Mouse (Mus musculus): ENCODE results near the gene Samd9l.
"Not testable (repeated sequence)": the region's sequence is repeated elsewhere in the genome, so short reads cannot be mapped to it uniquely, and the experiment has no call there.

Gene Samd9l

DNA sequence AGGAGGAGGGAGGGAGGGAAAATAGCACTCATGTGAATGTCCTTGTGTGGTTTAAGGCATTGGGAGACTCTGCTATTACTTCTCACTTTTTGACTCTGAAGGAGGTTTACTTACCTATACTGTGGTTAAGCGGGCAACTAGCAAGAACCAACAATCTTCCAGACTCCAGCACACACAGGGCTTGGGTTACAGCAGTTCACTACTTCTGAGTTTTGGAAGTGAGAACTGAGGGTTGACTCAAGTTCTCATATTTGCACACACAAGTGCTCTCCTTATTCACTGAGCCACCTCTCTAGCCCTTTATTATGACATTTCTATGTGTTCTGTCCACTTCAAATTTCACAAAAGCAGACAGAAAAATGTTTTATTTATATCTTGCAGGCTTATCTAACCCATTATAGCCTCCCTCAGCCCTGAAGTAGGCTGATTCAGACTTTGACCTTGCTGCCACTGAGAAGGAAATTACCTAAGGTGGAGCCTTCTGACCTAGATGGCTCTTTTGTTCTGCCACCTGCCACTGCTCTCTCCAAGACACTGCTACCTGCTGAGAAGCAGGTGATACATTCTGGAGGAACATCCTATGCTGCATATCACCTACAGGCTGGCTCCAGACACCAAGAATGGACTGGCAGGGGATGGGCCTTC, 55.6 kb downstream of the Samd9l start:
- not testable (repeated sequence) for DNase-seq (ENCODE audit: low spot score)

DNA sequence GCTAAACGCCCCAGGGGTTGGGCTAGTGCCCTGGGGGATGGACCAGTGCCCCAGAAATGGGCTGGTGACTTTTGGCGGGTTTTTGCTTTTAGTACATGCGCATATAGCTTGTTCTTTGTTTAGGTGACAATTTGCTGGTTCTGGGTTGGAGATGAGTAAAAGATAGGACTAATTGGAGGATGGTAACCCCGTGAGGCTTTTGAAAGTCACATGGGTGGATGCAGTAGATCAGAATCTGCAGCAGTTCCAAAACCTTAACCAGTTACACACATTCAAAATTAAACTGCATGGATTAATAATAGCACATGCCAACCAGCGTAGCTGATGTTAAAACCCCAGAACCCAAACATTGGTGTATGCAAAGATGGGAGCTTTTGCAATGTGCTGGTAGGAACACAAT, 57.9 kb downstream of the Samd9l start:
- DNase-seq (ENCODE audit: low spot score): no peak

- DNase-seq (ENCODE audit: low spot score): not testable (repeated sequence)
Measured at GRCm38 (mm10) chr6:3340928-3341327, 58.4 kb downstream of the Samd9l start.

GRCm38 (mm10) chr6:3339131-3339530, 60.2 kb downstream of the Samd9l start:
- DNase-seq (ENCODE audit: low spot score): not testable (repeated sequence)
